Mouse (Mus musculus) limb, embryonic 12.5 days (tissue): ENCODE data around the gene Kank4. TPM values are rescaled to one million over a fixed set of nuclear protein-coding genes. Genes with fewer than 3 reads are reported as not detected.
"Not testable (repeated sequence)": the region's sequence is repeated elsewhere in the genome, so short reads cannot be mapped to it uniquely, and the experiment has no call there.

Experiments
- ATAC-seq: fragments of 200-750 bp; cut with Nextera tagmentation; 2 replicates; pipeline ENCODE4 v1.8.0; 2017; ENCODE audit warnings: low read depth, moderate TSS enrichment; ENCODE audit not compliant: insufficient number of reproducible peaks, insufficient read depth, low FRiP score, low TSS enrichment
- H3K27ac ChIP-seq: fragments of 300-500 bp; sonication (generic); 2 replicates; pipeline ENCODE4 v1.5.1; 2016; ENCODE audit warnings: mild to moderate bottlenecking, moderate library complexity
- H3K27me3 ChIP-seq: fragments of 300-500 bp; sonication (generic); 2 replicates; pipeline ENCODE4 v1.6.1; 2016; ENCODE audit warnings: mild to moderate bottlenecking, moderate library complexity
- H3K36me3 ChIP-seq: fragments of 300-500 bp; sonication (generic); 2 replicates; pipeline ENCODE4 v1.6.1; 2016; ENCODE audit warnings: mild to moderate bottlenecking, moderate library complexity
- H3K4me1 ChIP-seq: fragments of 300-500 bp; sonication (generic); replicated peaks from 2 replicates; pipeline ENCODE4 v1.6.1; 2016
- H3K4me2 ChIP-seq: fragments of 300-500 bp; sonication (generic); 2 replicates; pipeline ENCODE4 v1.6.1; 2016; ENCODE audit warnings: mild to moderate bottlenecking, moderate library complexity
- H3K4me3 ChIP-seq: fragments of 300-500 bp; sonication (generic); replicated peaks from 2 replicates; pipeline ENCODE4 v1.5.1; 2016; ENCODE audit warnings: mild to moderate bottlenecking
- H3K9ac ChIP-seq: fragments of 300-500 bp; sonication (generic); replicated peaks from 2 replicates; pipeline ENCODE4 v1.6.1; 2016; ENCODE audit warnings: mild to moderate bottlenecking, moderate library complexity
- H3K9me3 ChIP-seq: fragments of 300-500 bp; sonication (generic); 2 replicates; pipeline ENCODE4 v1.6.1; 2016; ENCODE audit warnings: mild to moderate bottlenecking, moderate library complexity
- WGBS: fragments of 180-500 bp; shearing (Covaris S2); methylation state at CpG from one replicate; pipeline ENCODE4 v1.1.7; 2016; 5-methylcytosine and 5-hydroxymethylcytosine counted together
- polyA plus RNA-seq: library from polyadenylated mRNA; unstranded; fragments of >200 nt; fragmentation: Nextera tagmentation; extraction: Ambion mirVana; gene quantifications from 2 replicates; pipeline ENCODE4 v1.2.1, GENCODE M21; 2016

Gene Kank4
- polyA plus RNA-seq, 1 experiment from 2014 or later, result 2.0 TPM

DNA sequence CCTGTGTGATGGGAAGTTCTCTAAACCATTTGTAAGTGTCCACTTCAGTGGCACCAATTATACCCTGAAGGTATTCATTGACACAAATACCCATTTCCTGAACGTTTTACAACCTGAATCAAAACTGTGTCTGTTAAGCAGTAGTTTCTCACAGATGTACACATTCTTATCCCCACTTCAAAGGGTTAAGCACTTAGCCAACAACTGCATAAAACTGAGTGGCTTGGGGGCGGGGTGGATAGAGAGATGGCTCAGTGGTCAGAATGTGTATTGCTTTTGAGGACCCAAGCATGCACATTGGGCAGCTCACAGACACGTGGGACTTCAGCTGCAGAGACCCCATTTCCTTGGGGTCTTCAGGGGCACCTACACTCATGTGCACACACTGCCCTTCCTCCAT is 29.1 kb upstream of the Kank4 start:
- Histone ChIP-seq H3K4me3 (no peak overlapping the region), H3K36me3 (no peaks in the 10 kb centered on the region), H3K9ac (no peak overlapping the region), H3K27ac (no peak overlapping the region), H3K27me3 (no peaks in the 10 kb centered on the region), H3K9me3 (no peaks in the 10 kb centered on the region), H3K4me2 (no peak overlapping the region), H3K4me1 (peaks cover 18% of the 10 kb centered on the region)
- WGBS, result 17% methylated on average over 3 of the region's 3 CpGs
- ATAC-seq, result no peak

- peaks cover 18% of the 10 kb centered on the region for H3K4me1 ChIP-seq
- 32% methylated on average over 8 of the region's 8 CpGs for WGBS
- peak; percentile 52 for ATAC-seq
- no peak overlapping the region for H3K4me3 ChIP-seq
- no peak overlapping the region for H3K27ac ChIP-seq
- H3K9me3 ChIP-seq, result no peaks in the 10 kb centered on the region
- no peaks in the 10 kb centered on the region for H3K27me3 ChIP-seq
- H3K4me2 ChIP-seq, result no peak overlapping the region
- H3K9ac ChIP-seq, result no peak overlapping the region
- H3K36me3 ChIP-seq, result no peaks in the 10 kb centered on the region
Observed at GRCm38 (mm10) chr4:98845687-98846125, 28.4 kb upstream of the Kank4 start.

DNA sequence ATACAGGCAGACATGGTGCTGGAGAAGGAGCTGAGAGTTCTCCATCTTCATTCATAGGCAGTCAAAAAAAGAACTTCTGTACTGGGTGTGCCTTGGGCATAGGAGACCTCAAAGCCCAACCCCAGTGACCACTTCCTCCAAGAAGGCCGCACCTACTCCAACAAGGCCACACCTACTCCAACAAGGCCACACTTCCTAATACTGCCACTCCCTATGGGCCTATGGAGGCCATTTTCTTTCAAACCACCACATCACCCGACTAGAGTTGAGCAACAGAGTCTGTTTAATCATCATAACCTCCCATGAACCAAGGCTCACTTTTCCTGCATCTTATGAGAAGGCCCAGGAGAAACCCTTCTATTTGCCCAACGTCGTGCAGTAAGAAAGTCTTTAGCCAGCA is 27.9 kb upstream of the Kank4 start:
- 91% methylated on average over 4 of the region's 4 CpGs for WGBS
- no peaks in the 10 kb centered on the region for H3K9me3 ChIP-seq
- ATAC-seq, result no peak

GRCm38 (mm10) chr4:98843906-98844597 is 26.7 kb upstream of the Kank4 start:
- Histone ChIP-seq H3K4me1 (peaks cover 18% of the 10 kb centered on the region), H3K36me3 (no peaks in the 10 kb centered on the region), H3K27me3 (no peaks in the 10 kb centered on the region), H3K4me3 (no peak overlapping the region), H3K4me2 (no peak overlapping the region), H3K9me3 (no peaks in the 10 kb centered on the region), H3K27ac (no peak overlapping the region), H3K9ac (no peak overlapping the region)
- no peak for ATAC-seq
- 68% methylated on average over 7 of the region's 7 CpGs for WGBS

More for the DNA sequence above, 27.9 kb upstream of the Kank4 start:
- Histone ChIP-seq H3K27ac (no peak overlapping the region), H3K4me3 (no peak overlapping the region), H3K36me3 (no peaks in the 10 kb centered on the region), H3K4me1 (peaks cover 18% of the 10 kb centered on the region), H3K9ac (no peak overlapping the region), H3K27me3 (no peaks in the 10 kb centered on the region), H3K4me2 (no peak overlapping the region)

DNA sequence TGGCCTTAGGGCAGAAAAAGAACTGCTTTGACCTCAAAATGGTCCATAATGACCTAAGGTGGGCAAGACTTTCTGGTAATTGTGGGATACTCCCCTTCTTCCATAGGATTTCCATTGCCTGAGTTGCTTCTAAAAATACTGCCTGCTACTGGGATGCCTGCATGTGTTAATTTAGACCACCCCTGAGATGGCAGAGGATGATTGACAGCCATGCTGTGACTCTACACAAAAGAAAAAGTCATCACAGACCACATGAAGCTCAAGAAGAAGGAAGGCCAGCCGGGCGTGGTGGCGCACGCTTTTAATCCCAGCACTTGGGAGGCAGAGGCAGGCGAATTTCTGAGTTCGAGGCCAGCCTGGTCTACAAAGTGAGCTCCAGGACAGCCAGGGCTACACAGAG is 23.9 kb upstream of the Kank4 start:
- H3K9ac ChIP-seq, H3K4me2 ChIP-seq, H3K27me3 ChIP-seq, H3K9me3 ChIP-seq, ATAC-seq, H3K36me3 ChIP-seq, H3K27ac ChIP-seq, H3K4me3 ChIP-seq: not testable (repeated sequence)
- 92% methylated on average over 6 of the region's 6 CpGs for WGBS
- H3K4me1 ChIP-seq, result peaks cover 13% of the 10 kb centered on the region

GRCm38 (mm10) chr4:98840526-98840925 is 23.2 kb upstream of the Kank4 start:
- Histone ChIP-seq H3K36me3 (no peaks in the 10 kb centered on the region), H3K27me3 (no peaks in the 10 kb centered on the region), H3K4me1 (peaks cover 5% of the 10 kb centered on the region), H3K4me2 (no peak overlapping the region), H3K4me3 (no peak overlapping the region), H3K9me3 (no peaks in the 10 kb centered on the region), H3K9ac (no peak overlapping the region), H3K27ac (no peak overlapping the region)
- ATAC-seq, result no peak
- 76% methylated on average over 6 of the region's 6 CpGs for WGBS

GRCm38 (mm10) chr4:98838913-98839312 is 21.6 kb upstream of the Kank4 start:
- Histone ChIP-seq H3K4me2 (no peak overlapping the region), H3K27ac (no peak overlapping the region), H3K36me3 (no peaks in the 10 kb centered on the region), H3K9me3 (no peaks in the 10 kb centered on the region), H3K27me3 (no peaks in the 10 kb centered on the region), H3K4me3 (no peak overlapping the region), H3K4me1 (peaks cover 4% of the 10 kb centered on the region; the same call in 1 of the 2 replicates), H3K9ac (no peak overlapping the region)
- ATAC-seq, result no peak
- 30% methylated on average over 4 of the region's 4 CpGs for WGBS

DNA sequence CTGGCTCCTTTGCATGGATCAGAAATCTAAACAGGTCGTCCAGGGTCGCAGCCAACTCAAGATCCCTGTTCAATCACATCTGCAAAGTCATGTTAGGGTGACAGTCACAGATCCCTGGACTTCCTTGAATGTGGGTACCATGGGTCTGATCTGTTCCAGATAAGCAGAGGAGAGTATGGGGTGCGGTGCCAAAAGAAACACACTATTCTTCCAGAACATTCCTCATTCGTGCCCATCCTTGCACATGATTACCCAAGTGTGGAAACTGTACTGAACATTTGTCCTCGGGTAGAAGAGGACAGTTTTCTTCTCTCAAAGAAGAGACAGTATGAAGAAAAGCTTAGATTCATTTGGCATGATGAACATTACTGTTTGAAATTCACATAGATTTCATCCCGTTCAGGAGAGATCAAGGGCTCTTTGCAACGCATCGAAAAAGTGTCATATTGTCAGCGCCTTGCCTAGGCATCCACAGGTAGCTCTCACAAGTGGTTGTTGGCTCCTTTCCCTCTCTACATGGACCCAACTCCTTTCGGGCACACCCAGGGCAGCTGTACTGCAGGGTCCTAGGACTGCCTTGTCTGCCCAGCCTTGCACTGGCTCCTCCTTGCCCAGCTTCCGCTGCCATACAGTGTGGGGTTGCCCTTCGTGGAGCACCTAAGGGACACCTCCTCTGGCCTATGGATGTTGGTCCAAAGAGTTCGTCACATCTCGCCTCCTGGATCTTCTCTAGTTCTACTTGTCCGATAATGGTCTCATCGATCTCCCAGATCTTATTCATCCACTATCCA is 20.6 kb upstream of the Kank4 start:
- H3K9me3 ChIP-seq, result no peaks in the 10 kb centered on the region
- no peak overlapping the region for H3K4me2 ChIP-seq
- H3K27me3 ChIP-seq, result no peaks in the 10 kb centered on the region
- no peak overlapping the region for H3K4me3 ChIP-seq
- WGBS, result 95% methylated on average over 16 of the region's 16 CpGs
- no peak overlapping the region for H3K27ac ChIP-seq
- ATAC-seq, result no peak
- no peaks in the 10 kb centered on the region for H3K36me3 ChIP-seq
- H3K9ac ChIP-seq, result no peak overlapping the region
- peaks cover 4% of the 10 kb centered on the region; the same call in 1 of the 2 replicates for H3K4me1 ChIP-seq

DNA sequence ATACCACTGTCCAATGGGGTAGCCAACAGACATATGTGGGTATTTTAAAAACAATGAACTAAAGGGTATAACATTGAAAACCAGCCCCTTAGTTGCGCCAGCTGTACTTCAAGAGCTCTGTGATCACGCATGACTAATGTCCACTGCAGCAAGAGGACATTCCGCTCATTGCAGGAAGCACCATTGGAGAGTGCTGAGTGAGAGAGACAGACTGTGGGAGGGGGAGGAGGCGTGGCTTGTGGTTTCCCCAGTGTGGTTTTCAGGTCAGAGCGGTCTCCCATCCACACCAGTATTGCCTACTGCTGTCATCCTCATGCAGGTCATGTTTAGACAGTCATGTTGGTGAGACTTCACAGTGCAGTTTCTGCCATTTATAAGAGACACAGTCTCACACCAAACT is 19.2 kb upstream of the Kank4 start:
- Histone ChIP-seq H3K27ac (no peak overlapping the region), H3K27me3 (no peaks in the 10 kb centered on the region), H3K4me2 (no peak overlapping the region), H3K9me3 (no peaks in the 10 kb centered on the region), H3K4me3 (no peak overlapping the region), H3K36me3 (no peaks in the 10 kb centered on the region), H3K4me1 (peaks cover 10% of the 10 kb centered on the region; the same call in 1 of the 2 replicates), H3K9ac (no peak overlapping the region)
- ATAC-seq, result no peak; the same call in 1 of the 2 replicates
- 46% methylated on average over 5 of the region's 5 CpGs for WGBS

DNA sequence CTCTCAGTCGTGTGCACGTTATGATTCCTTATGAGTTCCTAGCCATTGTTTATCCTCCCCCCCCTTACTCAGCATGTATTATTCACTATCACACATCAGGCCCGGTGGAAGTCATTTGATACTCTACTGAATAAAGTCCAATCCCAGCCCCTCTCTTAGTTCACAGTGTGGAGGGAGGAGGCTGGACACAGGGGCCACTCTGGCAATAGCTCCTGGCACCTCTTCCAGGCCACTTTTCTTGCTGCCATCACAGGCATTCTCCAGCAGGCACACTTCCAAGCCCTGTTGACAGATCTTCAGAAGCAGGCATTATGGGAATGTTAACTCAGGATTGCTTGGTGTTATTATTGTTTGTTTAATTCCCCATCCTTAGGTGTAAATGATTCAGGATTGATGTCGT is 17.4 kb upstream of the Kank4 start:
- H3K4me2 ChIP-seq, result no peak overlapping the region
- H3K36me3 ChIP-seq, result no peaks in the 10 kb centered on the region
- H3K9me3 ChIP-seq, result no peaks in the 10 kb centered on the region
- H3K9ac ChIP-seq, result no peak overlapping the region
- H3K27ac ChIP-seq, result no peak overlapping the region
- no peak for ATAC-seq
- H3K4me1 ChIP-seq, result peaks cover 15% of the 10 kb centered on the region; the same call in 1 of the 2 replicates
- H3K27me3 ChIP-seq, result no peaks in the 10 kb centered on the region
- WGBS, result 63% methylated on average over 4 of the region's 4 CpGs
- H3K4me3 ChIP-seq, result no peak overlapping the region

DNA sequence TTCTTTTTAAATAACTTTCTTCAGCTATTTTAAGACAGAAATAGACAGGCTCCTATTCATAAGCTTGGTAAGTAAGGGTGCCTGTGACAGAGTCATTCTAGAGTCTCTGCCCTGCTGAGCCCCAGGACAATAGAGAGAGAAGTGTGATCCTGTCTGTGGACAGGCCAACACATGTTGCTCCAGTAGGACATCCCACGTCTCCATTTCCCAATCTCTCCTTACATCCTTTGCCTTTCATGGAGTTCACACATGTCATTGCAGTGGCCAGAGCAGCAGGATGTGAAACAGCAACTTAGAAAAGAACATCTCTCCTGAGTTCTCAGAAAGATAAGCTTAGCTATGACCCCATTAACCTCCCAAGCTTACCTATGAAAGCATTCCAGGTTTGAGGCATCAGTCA is 14.4 kb upstream of the Kank4 start:
- H3K4me3 ChIP-seq, result no peak overlapping the region
- H3K9me3 ChIP-seq, result no peaks in the 10 kb centered on the region
- no peaks in the 10 kb centered on the region for H3K27me3 ChIP-seq
- no peak overlapping the region for H3K9ac ChIP-seq
- H3K36me3 ChIP-seq, result no peaks in the 10 kb centered on the region
- H3K4me1 ChIP-seq, result peaks cover 11% of the 10 kb centered on the region; the same call in 1 of the 2 replicates
- 66% methylated on average over 1 of the region's 1 CpGs for WGBS
- H3K27ac ChIP-seq, result no peak overlapping the region
- H3K4me2 ChIP-seq, result no peak overlapping the region
- no peak for ATAC-seq
